Mouse (Mus musculus): ENCODE results near the gene Hes1.
A peak's percentile ranks its signal among the peaks of the same experiment; 100 is the strongest.

The Hes1 gene

DNA sequence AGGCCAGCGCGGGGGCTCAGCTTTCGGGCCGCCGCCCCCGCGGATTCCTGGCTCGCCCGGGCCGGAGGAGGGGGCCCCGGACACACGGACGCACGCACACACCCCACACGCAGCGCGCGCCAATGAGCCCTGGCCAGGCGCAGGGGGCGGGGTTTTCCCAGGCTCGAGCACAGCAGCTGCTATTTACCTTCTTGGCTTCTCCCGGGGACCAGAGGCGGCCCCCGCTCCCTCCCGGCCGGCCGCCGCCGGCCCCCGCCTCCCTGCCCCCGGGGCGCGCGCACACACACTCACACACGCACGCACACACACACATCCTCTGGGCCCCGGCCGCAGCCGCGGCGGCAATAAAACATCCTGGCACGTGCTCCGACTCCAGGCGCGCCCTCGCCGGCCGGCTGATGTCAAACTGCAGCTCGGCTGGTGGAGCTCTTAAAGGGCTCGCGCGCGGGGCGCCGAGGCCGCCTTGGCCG is at the start of gene Hes1:
Hes1 (plus strand) TSS at position 401 of the 470 bp plus-strand sequence.
- peak; percentile 82 to 83 for DNase-seq (ENCODE audit: low spot score in 2 of 2)

DNA sequence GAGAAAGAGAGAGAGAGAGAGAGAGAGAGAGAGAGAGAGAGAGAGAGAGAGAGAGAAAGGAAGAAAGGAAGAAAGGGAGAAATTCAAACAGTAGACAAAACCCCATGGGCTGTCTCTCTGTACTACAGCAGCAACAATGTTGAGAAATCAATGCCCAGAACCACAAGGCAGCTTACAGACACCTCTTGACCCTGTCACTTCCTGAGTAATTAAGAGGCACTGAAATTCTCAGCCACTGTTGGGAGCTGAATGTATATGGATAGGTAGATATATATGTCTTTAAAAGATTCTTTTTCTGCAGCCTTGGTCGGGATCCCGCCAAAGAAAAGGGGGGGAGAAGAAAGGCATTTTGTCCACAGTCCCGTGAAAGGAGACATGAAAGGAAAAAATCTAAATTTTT is 48.1 kb upstream of the Hes1 start:
- no peak for DNase-seq (ENCODE audit: low spot score in 2 of 2)

DNA sequence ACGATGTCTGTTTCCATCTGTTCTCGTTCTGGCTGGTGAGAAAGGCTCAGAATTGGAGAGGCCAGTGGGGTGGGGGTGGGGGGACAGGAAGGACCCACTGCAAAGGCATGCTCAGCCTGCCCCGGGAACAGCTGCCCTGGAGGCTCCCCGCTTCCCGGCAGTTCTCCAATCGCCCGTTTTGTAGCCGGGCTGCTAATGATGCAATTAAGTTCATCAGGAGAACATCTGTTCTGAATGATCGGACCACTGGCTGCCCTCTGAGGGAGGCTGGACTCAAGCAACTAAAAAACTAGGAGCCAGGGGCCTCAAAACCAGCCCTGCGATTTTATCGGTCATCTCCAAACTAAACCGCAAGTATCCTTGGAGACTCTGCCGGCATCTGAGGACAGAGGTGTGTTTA is 44.1 kb upstream of the Hes1 start:
- DNase-seq (ENCODE audit: low spot score in 2 of 2) = no peak

DNA sequence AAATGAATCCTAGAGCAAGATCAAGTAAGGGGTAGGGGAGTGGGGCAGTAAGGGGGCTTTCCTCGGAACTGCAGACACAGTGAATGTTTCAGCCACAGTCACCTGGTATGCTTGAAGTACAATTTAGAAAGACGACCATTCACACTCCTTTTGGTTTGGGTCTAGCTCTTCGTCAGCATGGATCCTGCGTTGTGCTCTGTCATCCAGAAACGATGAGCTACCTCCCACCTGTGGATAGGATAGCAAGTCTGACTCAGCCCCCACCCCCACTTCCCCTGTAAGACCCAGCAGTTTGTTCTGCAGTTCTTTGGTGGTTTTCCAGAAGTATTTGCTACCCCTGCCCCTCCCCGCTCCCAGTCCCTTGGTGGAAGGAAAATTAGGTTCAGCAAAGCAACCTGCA is 41.8 kb upstream of the Hes1 start:
- DNase-seq (ENCODE audit: low spot score in 2 of 2) = no peak

DNA sequence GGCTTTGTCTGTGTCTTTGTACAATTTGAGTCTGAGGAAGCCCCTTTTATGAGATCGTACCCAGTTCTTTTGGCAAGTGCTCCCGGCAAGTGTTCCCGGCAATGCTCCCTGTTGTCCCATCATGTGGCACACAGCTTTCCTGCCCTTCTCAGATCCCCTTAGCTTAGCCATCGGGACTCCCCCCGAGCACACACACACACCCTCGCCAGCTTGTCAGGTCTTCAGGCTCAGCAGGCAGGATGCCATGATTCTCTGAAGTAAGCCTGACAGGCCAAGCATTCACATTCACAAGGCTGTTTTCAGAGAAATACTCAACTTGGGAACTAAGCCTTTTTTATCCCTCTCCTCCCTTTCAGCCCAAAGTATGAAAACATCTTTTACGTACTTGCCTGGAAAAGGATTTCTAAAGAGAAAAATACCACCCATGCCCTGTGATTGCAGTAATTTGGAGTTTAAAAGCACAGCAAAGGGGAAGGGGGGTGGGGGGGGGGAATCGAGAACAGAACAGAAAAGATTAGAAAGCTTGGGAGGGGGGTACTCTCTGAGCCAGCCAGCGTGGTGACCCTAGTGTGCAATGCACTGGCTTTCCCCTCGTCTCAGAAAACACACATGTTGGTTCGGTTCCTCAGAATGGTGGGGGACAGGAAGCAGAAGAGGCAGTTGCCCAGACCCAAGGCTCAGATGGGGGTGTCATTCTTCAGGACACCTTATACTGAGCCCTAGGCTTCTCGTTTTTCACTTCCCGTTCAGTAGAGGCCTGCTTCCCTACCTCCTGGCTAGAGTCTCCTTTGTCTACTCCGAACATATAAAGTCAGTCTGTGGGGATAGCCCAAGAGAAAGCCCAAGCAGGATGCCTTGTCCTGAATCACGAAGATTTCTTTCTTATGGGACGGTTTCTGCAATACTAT is 41.0 kb upstream of the Hes1 start:
- DNase-seq (ENCODE audit: low spot score in 2 of 2) = no peak

DNA sequence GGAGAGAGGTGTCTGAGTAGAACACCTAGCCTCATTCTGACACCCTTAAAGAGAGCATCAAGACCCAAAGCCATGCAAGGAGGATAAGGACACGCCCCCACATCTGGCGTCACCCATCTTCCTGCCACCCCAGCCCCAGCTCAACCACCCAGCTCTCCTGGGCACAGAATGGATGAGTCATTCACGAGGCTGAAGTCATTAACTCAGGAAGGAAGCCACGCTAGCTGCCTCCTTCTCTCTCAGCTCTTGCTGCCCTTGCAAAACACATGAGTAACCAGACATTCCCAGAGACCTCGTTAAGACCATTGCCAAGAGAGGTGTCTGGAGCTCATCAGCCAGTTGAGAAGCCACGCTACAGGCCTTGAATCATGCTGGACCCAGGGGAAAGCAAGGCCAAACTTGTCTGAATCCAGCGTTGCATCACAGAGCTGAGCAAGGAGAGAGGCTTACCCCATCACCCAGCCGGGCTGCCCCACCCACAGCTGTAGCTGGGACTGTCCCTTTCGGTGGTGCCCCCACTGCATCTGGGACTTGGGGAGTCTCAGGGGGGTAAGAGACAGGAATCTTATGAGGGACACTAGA is 39.4 kb upstream of the Hes1 start:
- peak; percentile 49 to 61 for DNase-seq (ENCODE audit: low spot score in 2 of 2)

DNA sequence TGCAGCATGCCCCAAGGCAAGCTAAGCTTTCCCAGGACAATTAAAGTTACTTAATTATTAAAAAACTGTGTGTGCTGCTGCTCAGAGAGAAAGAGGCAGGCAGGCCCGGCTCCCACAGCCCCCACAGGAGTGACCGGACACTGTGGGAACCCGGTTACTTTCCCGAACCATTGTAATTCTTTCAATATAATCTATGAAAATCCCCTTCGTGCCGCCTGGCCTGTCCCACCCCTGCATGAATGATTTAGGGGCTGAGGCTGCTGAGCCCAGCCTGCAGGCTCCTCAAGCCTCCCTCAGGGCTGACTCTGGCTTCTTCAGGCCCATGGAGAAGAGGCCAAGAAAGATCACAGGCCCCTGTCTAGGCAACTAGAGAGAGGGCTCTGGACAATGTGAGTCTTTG is 36.0 kb upstream of the Hes1 start:
- DNase-seq (ENCODE audit: low spot score in 2 of 2) = no peak

DNA sequence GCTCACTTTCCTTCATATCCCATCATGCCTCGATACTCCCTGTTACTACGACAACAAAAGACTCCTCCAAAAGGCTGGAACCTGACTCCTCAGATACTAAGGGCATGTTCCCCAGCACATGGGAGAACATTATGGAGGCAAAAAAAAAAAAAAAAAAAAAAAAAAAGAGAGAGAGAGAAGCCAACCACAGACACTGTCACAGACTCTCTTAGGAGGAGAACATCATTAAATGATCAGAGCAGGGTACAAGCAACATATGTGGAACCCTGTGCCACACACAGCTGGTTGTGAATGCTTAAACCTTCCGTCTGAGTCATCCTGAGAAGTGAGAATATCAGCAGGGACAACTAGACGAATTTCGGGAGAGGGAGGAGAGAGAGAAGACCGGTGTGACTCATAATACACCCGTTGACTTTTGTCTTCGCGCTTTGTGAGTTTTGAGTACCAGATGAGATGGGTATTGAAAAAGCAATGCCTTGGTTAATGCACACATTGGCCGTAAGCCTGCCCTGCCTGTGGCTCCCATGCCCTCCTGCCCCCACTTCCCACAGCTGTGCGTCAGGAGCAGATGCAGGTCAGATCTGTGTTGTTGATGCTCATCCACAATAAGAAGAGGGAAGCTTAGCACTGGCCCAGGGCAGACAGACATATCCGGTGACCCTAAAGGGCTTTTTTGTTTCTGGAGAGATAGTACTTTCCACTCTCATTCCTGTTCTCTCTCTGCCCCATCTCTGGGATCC is 34.8 kb upstream of the Hes1 start:
- DNase-seq (ENCODE audit: low spot score in 2 of 2) = no peak

DNA sequence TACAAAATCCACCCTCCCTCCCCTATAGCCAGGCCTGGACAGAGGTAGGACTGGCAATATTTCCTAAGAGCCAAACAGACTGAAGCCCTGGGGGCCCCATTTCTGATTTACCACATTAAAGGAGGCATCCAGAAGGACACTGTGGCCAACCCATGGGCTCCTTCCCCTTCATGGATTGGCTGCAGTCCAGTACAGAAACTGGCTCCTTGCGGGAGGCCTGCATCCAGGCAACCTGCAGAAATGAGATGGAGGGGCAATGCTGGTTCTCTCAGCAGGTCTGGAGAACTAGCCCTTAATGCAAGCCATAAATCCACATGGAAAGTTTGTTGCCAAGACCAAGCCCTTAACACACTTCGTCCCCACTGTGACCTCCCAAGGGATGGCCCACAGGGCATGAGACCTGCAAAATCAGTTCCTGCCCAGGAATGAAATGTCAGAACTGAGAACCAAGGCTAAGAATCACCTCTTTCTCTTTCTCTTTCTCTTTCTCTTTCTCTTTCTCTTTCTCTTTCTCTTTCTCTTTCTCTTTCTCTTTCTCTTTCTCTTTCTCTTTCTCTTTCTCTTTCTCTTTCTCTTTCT is 31.8 kb upstream of the Hes1 start:
- DNase-seq (ENCODE audit: low spot score in 2 of 2) = no peak

DNA sequence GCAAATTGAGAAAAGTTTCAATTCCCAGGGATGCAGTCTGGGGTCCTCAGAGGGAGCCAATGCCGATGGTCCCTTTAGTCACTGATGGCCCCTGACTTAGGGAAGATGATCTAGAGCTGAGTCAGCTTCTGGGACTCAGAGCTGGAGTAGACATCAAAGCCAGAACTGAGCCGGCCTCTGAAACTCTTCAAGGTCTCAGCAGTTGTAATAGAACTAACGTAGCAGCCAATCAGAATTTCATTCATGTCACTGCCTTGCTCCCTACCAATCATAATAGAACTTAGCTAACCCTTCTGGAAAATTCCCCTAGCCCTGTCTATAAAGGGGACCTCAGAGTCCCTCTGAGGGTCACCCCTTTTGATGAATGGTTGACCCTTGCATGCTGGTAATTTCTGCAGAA is 30.8 kb upstream of the Hes1 start:
- no peak for DNase-seq (ENCODE audit: low spot score in 2 of 2)

DNA sequence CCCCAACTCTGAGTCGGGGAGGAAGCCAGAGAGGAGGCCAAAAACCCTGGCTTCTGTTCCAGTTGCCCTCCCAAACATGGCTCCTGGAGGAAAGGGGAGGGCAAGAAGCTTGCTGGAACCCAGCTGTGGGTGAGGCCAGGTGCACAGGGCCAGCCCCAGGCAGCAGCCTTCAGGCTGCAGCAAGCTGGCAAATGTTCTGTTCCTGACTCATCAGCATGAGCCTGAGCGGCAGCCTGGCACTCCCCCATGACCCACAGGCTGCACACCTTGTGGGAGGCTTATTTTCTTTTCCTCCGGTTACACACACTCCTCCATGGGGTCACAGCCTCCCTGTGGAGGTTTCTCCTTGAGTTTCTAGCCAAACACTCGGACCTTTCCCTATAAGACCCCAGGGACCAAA is 30.2 kb upstream of the Hes1 start:
- no peak for DNase-seq (ENCODE audit: low spot score in 2 of 2)

DNA sequence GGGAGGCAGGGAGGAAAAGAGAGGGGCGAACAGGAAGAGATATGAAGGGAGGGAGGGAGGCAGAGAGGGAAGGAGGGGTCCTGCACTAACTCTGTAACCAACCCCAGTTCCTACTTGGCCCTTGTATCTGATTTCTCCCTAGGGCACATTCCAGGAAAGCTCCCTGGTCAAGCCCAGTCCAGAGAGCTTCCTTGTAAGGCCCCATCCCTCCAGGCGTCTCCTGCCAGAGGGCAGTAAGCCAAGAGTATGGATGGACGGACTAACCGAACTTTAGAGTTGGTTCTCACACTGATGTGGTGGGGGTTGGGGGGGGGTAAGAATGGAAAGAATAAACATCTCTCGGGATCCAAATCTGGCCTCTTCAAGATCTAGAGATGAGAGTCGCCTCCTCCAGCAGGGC is 29.7 kb upstream of the Hes1 start:
- no peak for DNase-seq (ENCODE audit: low spot score in 2 of 2)

DNA sequence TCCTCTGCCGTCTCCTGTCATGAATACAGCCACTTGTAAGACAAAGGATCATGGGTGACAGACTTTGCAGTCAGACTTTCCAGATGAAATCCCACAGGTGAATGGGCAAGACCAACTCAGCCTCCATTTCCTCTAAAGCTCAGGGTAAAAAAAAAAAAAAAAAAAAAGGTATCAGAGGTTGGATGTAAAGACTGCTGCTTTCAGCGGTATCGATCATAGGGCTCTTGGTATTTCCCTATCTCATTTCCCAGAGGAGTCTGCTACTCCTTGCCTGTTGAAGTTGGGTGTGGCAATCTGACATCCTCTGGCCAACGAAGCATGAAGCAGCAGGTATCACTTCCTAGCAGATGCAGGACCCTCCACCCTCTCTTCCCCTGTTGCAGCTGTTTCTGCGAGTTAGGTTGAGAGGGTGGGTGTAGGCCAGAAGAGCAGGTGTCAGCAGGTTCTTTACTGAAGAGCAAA is 29.2 kb upstream of the Hes1 start:
- no peak for DNase-seq (ENCODE audit: low spot score in 2 of 2)

DNA sequence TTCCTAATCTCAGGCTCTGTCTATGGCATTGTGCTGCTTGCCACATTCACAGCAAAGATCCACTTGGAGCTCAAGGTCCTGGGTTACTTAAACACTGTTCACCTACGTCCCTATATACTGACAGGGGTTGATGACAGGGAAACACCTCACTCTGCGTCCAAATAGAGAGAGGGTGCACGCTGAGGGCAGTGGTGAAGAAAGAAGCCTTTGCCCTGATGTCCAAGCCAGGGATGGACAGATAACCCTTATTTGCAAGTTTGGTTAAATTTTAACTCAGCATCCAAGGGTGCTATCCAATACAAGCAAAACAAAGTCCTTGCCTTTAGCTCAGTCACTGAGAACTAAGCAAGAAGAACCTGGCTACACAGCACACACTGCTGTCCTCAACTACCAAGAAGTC is 28.1 kb upstream of the Hes1 start:
- no peak for DNase-seq (ENCODE audit: low spot score in 2 of 2)

DNA sequence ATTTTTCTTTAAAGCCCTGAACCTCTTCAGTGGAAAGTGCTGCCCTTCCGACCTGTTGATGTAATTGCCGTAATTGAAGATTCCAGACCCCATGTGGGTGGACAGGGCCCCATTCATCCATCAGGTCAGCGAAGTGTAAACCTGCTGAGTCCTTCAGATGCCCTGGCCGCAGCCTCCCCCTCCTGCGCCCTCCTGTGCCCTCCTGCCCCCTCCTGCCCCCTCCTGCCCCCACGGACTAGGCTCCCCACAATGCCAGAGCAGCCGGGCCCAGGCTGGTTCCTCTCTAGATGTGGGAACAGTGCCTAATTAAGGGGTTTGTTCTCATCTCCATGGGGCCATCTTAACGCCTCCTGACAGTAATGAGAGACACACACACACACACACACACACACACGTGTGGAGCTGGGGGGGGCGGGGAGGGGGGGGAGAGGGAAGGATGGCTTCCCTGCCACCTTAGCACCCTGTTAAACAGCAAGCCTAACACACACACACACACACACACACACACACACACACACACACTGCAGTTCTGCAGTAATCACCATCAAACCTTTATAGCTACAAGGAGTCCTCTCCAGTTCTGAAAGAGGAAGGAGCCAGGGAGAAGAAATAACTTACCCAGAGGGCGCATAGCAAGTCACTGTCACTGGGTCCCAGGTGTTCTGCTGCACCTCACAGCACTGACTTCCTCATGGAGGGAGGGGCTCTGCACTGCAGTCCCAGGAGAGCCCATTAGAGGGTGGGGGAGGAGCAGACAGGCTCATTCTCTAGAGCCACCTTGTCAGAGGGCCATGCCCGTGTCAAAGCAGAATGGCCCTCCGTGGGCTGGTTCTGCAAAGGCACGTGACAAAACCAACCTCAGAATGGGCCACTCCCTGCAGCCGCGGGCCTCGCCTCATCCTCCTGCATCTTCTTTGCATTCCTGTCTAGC is 25.3 kb upstream of the Hes1 start:
- no peak for DNase-seq (ENCODE audit: low spot score in 2 of 2)

DNA sequence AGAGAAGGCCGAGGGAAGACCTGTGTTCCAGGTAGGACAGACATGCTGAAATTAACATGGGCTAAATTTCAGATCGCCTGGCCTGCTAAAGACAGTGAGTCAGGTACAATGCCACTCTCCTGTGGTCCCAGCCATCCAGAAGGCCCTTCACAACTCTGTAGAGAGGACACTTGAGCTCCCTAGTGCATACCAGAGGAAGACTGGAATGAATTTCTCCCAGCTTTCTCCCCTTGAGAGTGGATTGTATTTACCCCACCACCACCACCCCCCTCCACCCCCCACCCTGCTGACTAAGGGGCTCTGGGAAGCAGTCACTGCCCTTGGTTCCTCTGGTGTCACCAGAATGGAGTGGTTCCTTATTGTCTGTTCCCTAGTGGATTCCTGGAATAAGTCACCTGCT is 24.3 kb upstream of the Hes1 start:
- no peak for DNase-seq (ENCODE audit: low spot score in 2 of 2)

DNA sequence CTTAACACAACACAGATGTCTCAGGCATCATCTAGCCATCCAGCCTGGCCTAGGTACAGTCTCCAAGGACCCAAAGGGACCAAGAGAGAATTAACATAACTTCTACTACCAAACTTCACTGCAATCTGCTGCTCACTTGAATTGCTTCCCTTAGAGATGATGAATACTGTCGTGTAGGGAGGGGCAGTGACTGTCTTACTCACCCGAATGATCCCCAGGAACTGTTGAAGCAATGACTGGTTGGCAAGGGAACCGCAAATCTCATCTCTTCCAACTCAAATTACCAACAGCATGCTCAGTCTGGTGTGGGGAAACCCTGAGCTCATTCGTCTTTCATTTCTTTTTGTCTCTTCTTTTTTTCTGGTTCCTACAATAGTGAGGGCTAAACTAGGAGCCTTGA is 21.3 kb upstream of the Hes1 start:
- DNase-seq (ENCODE audit: low spot score in 2 of 2) = no peak

DNA sequence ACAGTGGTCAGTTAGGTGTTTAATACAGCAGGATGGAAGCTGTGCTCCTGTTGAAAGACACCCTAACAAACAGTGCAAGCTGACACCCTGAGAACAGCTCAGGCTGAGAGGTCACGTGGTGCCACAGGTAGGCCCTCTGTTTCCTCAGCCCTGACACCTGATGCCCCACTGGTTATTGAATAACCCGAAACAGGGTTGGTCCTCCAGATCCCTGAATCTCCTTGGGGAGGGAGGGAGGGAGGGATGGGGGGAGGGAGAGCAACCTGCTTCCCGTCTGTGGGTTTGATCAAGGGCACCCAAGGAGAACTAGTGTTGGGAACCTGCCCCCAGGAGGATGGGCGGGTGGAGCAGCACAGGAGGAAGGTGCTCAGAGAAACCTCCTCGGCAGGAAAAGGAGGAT is 18.6 kb upstream of the Hes1 start:
- no peak for DNase-seq (ENCODE audit: low spot score in 2 of 2)

DNA sequence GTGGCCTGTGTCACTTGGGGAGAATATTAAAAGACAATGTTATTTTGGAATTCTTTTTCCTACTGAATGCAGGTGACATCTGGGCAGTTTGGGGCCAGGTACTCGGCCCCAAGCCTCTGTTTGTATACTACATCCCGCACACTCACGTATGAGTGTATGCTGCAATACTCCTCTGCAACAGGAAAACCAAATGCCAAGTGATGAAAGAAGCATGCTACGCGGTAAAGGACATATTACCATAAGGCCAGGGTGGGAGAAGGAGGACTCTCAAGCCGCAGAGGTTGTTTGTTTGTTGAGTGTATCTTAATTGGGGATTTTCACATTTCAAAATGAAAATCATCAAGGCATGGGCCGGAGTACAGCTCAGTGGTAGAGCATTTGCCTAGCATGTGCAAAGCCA is 17.2 kb upstream of the Hes1 start:
- no peak for DNase-seq (ENCODE audit: low spot score in 2 of 2)

DNA sequence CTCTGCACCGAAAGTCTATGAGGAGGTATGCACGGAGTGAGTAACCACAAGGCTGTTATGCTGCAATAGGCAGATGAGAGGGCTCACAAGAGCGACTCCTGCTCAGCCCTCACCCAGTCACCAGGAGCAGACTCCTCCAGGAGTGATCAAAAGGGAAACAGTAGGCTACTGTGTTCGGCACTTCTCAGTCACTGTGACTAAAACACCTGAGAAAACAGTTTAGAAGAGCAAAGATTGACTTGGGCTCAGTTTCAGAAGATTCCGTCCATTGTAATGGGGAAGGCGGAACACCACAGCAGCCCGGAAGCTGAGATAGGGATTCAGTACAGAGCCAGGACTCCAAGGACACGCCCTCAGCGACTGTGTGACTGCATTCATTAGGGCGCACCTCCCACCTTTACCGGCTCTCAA is 16.8 kb upstream of the Hes1 start:
- DNase-seq (ENCODE audit: low spot score in 2 of 2) = no peak

All from right cerebral cortex, postnatal 36 days (tissue).